In the genomic region with DNA sequence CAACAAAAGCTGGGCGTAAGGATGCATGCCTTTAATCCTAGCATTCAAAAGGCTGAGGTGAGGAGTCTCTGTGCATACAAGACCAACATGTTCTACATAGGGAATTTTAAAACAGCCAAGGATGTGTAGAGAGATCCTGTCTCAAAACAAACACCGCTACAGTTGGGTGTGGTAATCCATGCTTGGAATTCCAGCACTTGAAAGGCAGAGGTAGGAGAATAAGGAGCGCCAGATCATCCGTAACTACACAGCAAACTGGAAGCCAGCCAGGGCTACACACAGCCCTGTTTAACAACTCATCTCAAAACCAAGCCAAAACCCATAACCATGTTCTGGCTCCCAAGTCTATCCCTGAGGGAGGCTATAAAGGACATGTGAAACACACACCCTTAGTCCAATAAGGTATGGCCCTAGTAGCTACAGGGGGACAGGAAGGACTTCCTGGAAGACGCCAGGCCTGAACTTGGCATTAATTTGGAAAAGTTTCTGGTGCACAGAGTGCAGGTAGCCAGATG, we compare ENCODE assay signal across 28 mouse cellular contexts. TPM values are rescaled to one million over a fixed set of nuclear protein-coding genes. Genes with fewer than 3 reads are reported as not detected.
DNase-seq lines count a peak whose midpoint lies in the region; ATAC-seq and TF ChIP-seq lines count a peak whose summit lies in the region.
"Had no signal": no experiment of that assay in that cellular context is flagged by ENCODE, and none has a peak within 500 bp of the region (broad histone marks: within the 10 kb centered on the region; RNA-seq: fewer than 3 reads in every experiment).

No protein-coding gene starts in this region.

- H3K27ac ChIP-seq in kidney, adult 2 months (ENCODE audit: insufficient read depth, low read depth, low read length), result peak overlapping the region; percentile 6; the same call in 1 of the 2 replicates
- H3K27ac ChIP-seq in midbrain, embryonic 16.5 days (ENCODE audit: low read length), result no peak overlapping the region
- H3K27ac ChIP-seq: embryonic facial prominence, embryonic 12.5 days; embryonic facial prominence, embryonic 15.5 days; forebrain, embryonic 12.5 days; forebrain, embryonic 15.5 days; heart, adult 2 months; heart, embryonic 10.5 days; heart, embryonic 13.5 days; hindbrain, embryonic 14.5 days; hindbrain, postnatal 0 days had no signal

- DNase-seq in kidney, adult 2 months, result peak; percentile 20
- DNase-seq in kidney, adult 9 months, result no peak
- DNase-seq in R1 (ENCODE audit: low read depth, low spot score) (peak; percentile 78), ZHBTc4 (ENCODE audit: low read depth, low spot score) (peak; percentile 73)
- peak; percentile 62 for DNase-seq in gonadal fat pad, adult 2 months (ENCODE audit: low read depth)
- DNase-seq: adrenal gland, postnatal 10 days; adrenal gland, postnatal 36 days; cerebellum, adult 11 months; cerebellum, adult 2 months; cerebellum, adult 9-11 months; cerebellum, postnatal 25 days; gastrocnemius, postnatal 25 days; heart, adult 2 months; heart, postnatal 14 days; heart, postnatal 4 days had no signal

- no peaks in the 10 kb centered on the region for H3K27me3 ChIP-seq in kidney, adult 2 months (replicated peaks; ENCODE audit: control insufficient read depth, insufficient read depth, low read length)
- no peaks in the 10 kb centered on the region for H3K27me3 ChIP-seq in midbrain, embryonic 16.5 days (ENCODE audit: control insufficient read depth, insufficient read depth, low read depth, low read length)
- H3K27me3 ChIP-seq: embryonic facial prominence, embryonic 12.5 days; embryonic facial prominence, embryonic 15.5 days; forebrain, embryonic 12.5 days; forebrain, embryonic 15.5 days; heart, embryonic 13.5 days had no signal

- H3K4me2 ChIP-seq in midbrain, embryonic 16.5 days (ENCODE audit: low read length), result no peak overlapping the region
- H3K4me2 ChIP-seq: embryonic facial prominence, embryonic 12.5 days; embryonic facial prominence, embryonic 15.5 days; forebrain, embryonic 12.5 days; forebrain, embryonic 15.5 days; heart, embryonic 13.5 days; hindbrain, embryonic 14.5 days had no signal

- WGBS in kidney, adult 2 months, result 58% methylated on average over 5 of the region's 5 CpGs
- 94% methylated on average over 5 of the region's 5 CpGs for WGBS in midbrain, embryonic 16.5 days

- peaks cover 4% of the 10 kb centered on the region; the same call in 1 of the 2 replicates for H3K4me1 ChIP-seq in kidney, adult 2 months (ENCODE audit: control insufficient read depth, insufficient read depth, low read length)
- H3K4me1 ChIP-seq in midbrain, embryonic 16.5 days (ENCODE audit: control insufficient read depth, insufficient read depth, low read length), result no peaks in the 10 kb centered on the region
- H3K4me1 ChIP-seq: embryonic facial prominence, embryonic 12.5 days; embryonic facial prominence, embryonic 15.5 days; forebrain, embryonic 12.5 days; forebrain, embryonic 15.5 days; heart, embryonic 10.5 days; heart, embryonic 13.5 days had no signal

- no peak overlapping the region for H3K4me3 ChIP-seq in kidney, adult 2 months (ENCODE audit: insufficient read depth, low read depth, low read length)
- no peak overlapping the region for H3K4me3 ChIP-seq in midbrain, embryonic 16.5 days (ENCODE audit: low read depth, low read length)
- H3K4me3 ChIP-seq: embryonic facial prominence, embryonic 12.5 days; embryonic facial prominence, embryonic 15.5 days; forebrain, embryonic 12.5 days; forebrain, embryonic 15.5 days; heart, adult 2 months; heart, embryonic 10.5 days; heart, embryonic 13.5 days had no signal

- no peak for TF ChIP-seq POLR2A in kidney, adult 2 months (IDR thresholded peaks at IDR 0.05; ENCODE audit: low read depth, low read length)

- H3K9ac ChIP-seq in midbrain, embryonic 16.5 days (ENCODE audit: low read depth, low read length), result no peak overlapping the region
- H3K9ac ChIP-seq: embryonic facial prominence, embryonic 12.5 days; embryonic facial prominence, embryonic 15.5 days; forebrain, embryonic 12.5 days; forebrain, embryonic 15.5 days; heart, embryonic 13.5 days; hindbrain, embryonic 14.5 days had no signal

- no peak for ATAC-seq in midbrain, embryonic 16.5 days
- ATAC-seq: CD4-positive, CD25-positive, alpha-beta regulatory T cell, adult 4 months; forebrain, embryonic 15.5 days; hindbrain, postnatal 0 days; inflammation-experienced regulatory T-cells, adult 6 months had no signal

- TF ChIP-seq CTCF in kidney, adult 2 months (conservative IDR thresholded peaks at IDR 0.05; ENCODE audit: insufficient read depth, insufficient read length, low read depth, low read length), result no peak

- no peaks in the 10 kb centered on the region; the same call in 1 of the 2 replicates for H3K36me3 ChIP-seq in kidney, adult 2 months (ENCODE audit: control insufficient read depth, insufficient read depth, low read length)
- H3K36me3 ChIP-seq in midbrain, embryonic 16.5 days (ENCODE audit: control insufficient read depth, insufficient read depth, low read length), result peaks cover 36% of the 10 kb centered on the region

- H3K9me3 ChIP-seq in midbrain, embryonic 16.5 days (replicated peaks; ENCODE audit: control insufficient read depth, low read length, poor library complexity, severe bottlenecking), result no peaks in the 10 kb centered on the region
- H3K9me3 ChIP-seq: embryonic facial prominence, embryonic 12.5 days; embryonic facial prominence, embryonic 15.5 days; forebrain, embryonic 12.5 days; forebrain, embryonic 15.5 days; heart, embryonic 10.5 days; heart, embryonic 13.5 days had no signal

RNA-seq across cellular contexts. Expression of gene Pars2, which starts 13.1 kb away (rescaled TPM):
- 9.6 and 10.6 TPM in 2 replicates for polyA plus RNA-seq in kidney, adult 2 months (2012; rRNA removed)
- 10.3 and 11.0 TPM in 2 replicates for polyA plus RNA-seq in gonadal fat pad, adult 2 months (2012; rRNA removed)
- 8.9 and 9.9 TPM in 2 replicates for polyA plus RNA-seq in midbrain, embryonic 16.5 days (2015; fragmentation: Nextera tagmentation; extraction: Ambion mirVana)

RNA-seq across cellular contexts. Expression of gene Ttc4, which starts 14.7 kb away (rescaled TPM):
- polyA plus RNA-seq in kidney, adult 2 months (2012; rRNA removed), result 41.3 and 50.4 TPM in 2 replicates
- polyA plus RNA-seq in gonadal fat pad, adult 2 months (2012; rRNA removed), result 38.6 and 51.6 TPM in 2 replicates
- polyA plus RNA-seq in midbrain, embryonic 16.5 days (2015; fragmentation: Nextera tagmentation; extraction: Ambion mirVana), result 159 and 163 TPM in 2 replicates

RNA-seq across cellular contexts. Expression of gene Ttc22, which starts 41.8 kb away (rescaled TPM):
- polyA plus RNA-seq in kidney, adult 2 months (2012; rRNA removed), result 4.6 and 6.1 TPM in 2 replicates
- polyA plus RNA-seq in gonadal fat pad, adult 2 months (2012; rRNA removed), result 0.13 and 0.28 TPM in 2 replicates
- 3.6 and 4.4 TPM in 2 replicates for polyA plus RNA-seq in midbrain, embryonic 16.5 days (2015; fragmentation: Nextera tagmentation; extraction: Ambion mirVana)
- polyA plus RNA-seq: C2C12; CD4-positive, CD25-positive, alpha-beta regulatory T cell, adult 4 months; inflammation-experienced regulatory T-cells, adult 6 months had no signal

RNA-seq across cellular contexts. Expression of gene Lexm, which starts 47.0 kb away (rescaled TPM):
- polyA plus RNA-seq in kidney, adult 2 months (2012; rRNA removed), result not detected in 2 replicates
- 0.53 and 0.70 TPM in 2 replicates for polyA plus RNA-seq in gonadal fat pad, adult 2 months (2012; rRNA removed)
- not detected in 2 replicates for polyA plus RNA-seq in midbrain, embryonic 16.5 days (2015; fragmentation: Nextera tagmentation; extraction: Ambion mirVana)
- polyA plus RNA-seq: C2C12; forebrain, embryonic 15.5 days; heart, adult 2 months; heart, embryonic 10.5 days; heart, embryonic 16.5 days; hindbrain, embryonic 14.5 days; hindbrain, postnatal 0 days had no signal
